Mouse (Mus musculus): ENCODE measurements around the gene Ankrd63.
"Not testable (repeated sequence)": the region's sequence is repeated elsewhere in the genome, so short reads cannot be mapped to it uniquely, and the experiment has no call there.

Ankrd63 gene

GRCm38 (mm10) chr2:118661891-118662290, 41.9 kb downstream of the Ankrd63 start:
- no peak for DNase-seq (ENCODE audit: low spot score in 2 of 2)

GRCm38 (mm10) chr2:118659998-118660452, 43.7 kb downstream of the Ankrd63 start:
- no peak for DNase-seq (ENCODE audit: low spot score in 2 of 2)

GRCm38 (mm10) chr2:118659493-118659892, 44.3 kb downstream of the Ankrd63 start:
- DNase-seq (ENCODE audit: low spot score in 2 of 2) = no peak

DNA sequence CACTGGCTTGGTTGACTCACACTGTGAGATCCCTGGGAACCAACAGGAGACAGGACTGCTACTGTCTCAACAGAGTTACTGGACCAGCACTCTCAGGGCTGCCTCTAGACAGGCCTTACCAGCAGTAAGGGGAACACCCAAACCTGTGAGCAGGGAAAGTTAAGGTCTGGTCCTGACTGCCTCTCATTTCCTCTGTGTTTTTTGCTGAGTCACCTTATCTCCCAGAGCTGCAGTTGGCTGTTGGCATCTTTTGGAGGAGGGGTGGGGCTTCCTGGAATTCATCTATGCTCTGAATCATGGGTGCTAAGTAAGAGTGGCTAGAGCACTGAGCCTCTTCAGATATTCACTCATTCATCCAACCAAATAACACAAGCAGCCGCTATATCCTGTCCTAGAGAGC, 44.7 kb downstream of the Ankrd63 start:
- DNase-seq (ENCODE audit: low spot score in 2 of 2) = no peak

- no peak for DNase-seq (ENCODE audit: low spot score in 2 of 2)
These were observed 45.3 kb downstream of the Ankrd63 start for GRCm38 (mm10) chr2:118658457-118658856.

GRCm38 (mm10) chr2:118656688-118657281, 47.0 kb downstream of the Ankrd63 start:
- no peak for DNase-seq (ENCODE audit: low spot score in 2 of 2)

DNA sequence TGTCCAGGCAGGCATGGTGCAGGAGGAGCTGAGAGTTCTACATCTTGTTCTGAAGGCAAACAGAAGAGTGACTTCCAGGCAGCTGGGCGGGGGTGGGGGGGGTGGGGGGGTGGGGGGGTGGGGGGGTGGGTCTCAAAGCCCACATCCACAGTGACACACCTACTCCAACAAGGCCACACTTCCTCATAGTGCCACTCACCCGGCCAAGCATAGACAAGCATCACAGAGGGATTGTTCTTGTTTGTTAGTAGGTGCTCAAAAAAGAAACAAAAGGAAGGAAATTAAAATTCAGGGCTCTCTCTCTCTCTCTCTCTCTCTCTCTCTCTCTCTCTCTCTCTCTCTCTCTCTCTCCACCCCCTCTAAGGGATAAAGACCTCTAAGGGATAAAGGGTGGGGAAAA, 53.1 kb downstream of the Ankrd63 start:
- not testable (repeated sequence) for DNase-seq (ENCODE audit: low spot score in 2 of 2)
